Mouse (Mus musculus) small intestine, adult 2 months (tissue): Measurements from ENCODE around the gene Slc31a1.

ENCODE experiments used
- CTCF ChIP-seq: fragments of 200-500 bp; IDR thresholded peaks from 2 replicates; pipeline ENCODE4 v1.5.1; 2012; ENCODE audit warnings: low read depth, mild to moderate bottlenecking, control low read depth, inconsistent platforms, low read length, moderate library complexity, mixed read lengths; ENCODE audit not compliant: insufficient replicate concordance, insufficient read length; ENCODE audit errors: extremely low read depth
- POLR2A ChIP-seq: fragments of 200-500 bp; IDR thresholded peaks from 2 replicates; pipeline ENCODE4 v1.6.1; 2012; ENCODE audit warnings: low read depth, mild to moderate bottlenecking, control low read depth, inconsistent platforms, low read length, moderate library complexity

DNA sequence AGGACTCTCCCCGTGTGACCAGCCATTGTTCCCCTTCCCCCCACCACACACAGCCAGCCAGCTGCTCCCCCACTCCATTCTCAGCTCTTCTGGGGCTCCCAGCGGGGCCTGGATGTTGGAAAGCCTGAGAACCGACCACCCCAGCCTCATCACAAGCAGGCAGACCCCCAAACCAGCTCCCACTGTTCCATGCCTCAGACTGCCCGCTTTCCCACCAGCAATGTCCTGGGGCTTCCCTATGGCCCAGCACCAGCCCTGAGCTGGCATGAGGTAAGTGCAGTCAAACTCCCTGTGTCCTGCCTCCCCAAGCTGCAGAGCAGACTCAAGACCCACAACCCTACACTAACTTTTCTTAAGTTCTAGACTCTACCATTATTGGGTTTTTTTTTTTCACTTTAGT, 45.6 kb downstream of the Slc31a1 start:
- TF ChIP-seq CTCF (no peak), POLR2A (no peak)
